Mouse (Mus musculus) embryonic facial prominence, embryonic 14.5 days (tissue): ENCODE measurements at regions not wholly inside any gene's neighbourhood (a gene's known extent, or its start where the extent isn't known, plus 50 kb on each side); places are given as distances from the start of the nearest gene placed in this dataset.
A peak's percentile ranks its signal among the peaks of the same experiment; 100 is the strongest.

Source experiments
- ATAC-seq: fragments of 200-750 bp; cut with Nextera tagmentation; 2 replicates; pipeline ENCODE4 v1.8.0; 2017; ENCODE audit warnings: low read depth, moderate number of reproducible peaks, moderate TSS enrichment
- DNase-seq: peaks from one replicate; pipeline ENCODE4 v3.0.0-alpha.2; 2015; ENCODE audit warnings: low spot score
- H3K27ac ChIP-seq: fragments of 300-500 bp; sonication (generic); replicated peaks from 2 replicates; pipeline ENCODE4 v1.5.1; 2014; ENCODE audit warnings: low read depth, mild to moderate bottlenecking, low read length, moderate library complexity
- H3K27me3 ChIP-seq: fragments of 300-500 bp; sonication (generic); replicated peaks from 2 replicates; pipeline ENCODE4 v1.6.1; 2014; ENCODE audit warnings: low read length; ENCODE audit not compliant: control insufficient read depth, insufficient read depth
- H3K36me3 ChIP-seq: fragments of 300-500 bp; sonication (generic); 2 replicates; pipeline ENCODE4 v1.6.1; 2014; ENCODE audit warnings: low read length, mixed read lengths; ENCODE audit not compliant: control insufficient read depth, insufficient read depth
- H3K4me1 ChIP-seq: fragments of 300-500 bp; sonication (generic); 2 replicates; pipeline ENCODE4 v1.6.1; 2014; ENCODE audit warnings: antibody characterized with exemption, low read length; ENCODE audit not compliant: control insufficient read depth, insufficient read depth
- H3K4me2 ChIP-seq: fragments of 300-500 bp; sonication (generic); 2 replicates; pipeline ENCODE4 v1.6.1; 2014; ENCODE audit warnings: low read depth, mild to moderate bottlenecking, low read length, moderate library complexity, mixed read lengths
- H3K4me3 ChIP-seq: fragments of 300-500 bp; sonication (generic); 2 replicates; pipeline ENCODE4 v1.5.1; 2014; ENCODE audit warnings: low read depth, mild to moderate bottlenecking, low read length
- H3K9ac ChIP-seq: fragments of 300-500 bp; sonication (generic); 2 replicates; pipeline ENCODE4 v1.6.1; 2014; ENCODE audit warnings: low read depth, mild to moderate bottlenecking, low read length, moderate library complexity, mixed read lengths
- H3K9me3 ChIP-seq: fragments of 300-500 bp; sonication (generic); 2 replicates; pipeline ENCODE4 v1.6.1; 2016; ENCODE audit warnings: low read length; ENCODE audit not compliant: control insufficient read depth
- WGBS: fragments of 180-500 bp; shearing (Covaris S2); extraction: QIAGEN DNeasy Blood & Tissue Kit; methylation state at CpG from one replicate; pipeline ENCODE4 v1.1.7; 2014; 5-methylcytosine and 5-hydroxymethylcytosine counted together

- H3K4me1 ChIP-seq = peaks cover 16% of the 10 kb centered on the region
- no peaks in the 10 kb centered on the region for H3K27me3 ChIP-seq
- 0 out of 2 replicates have a peak overlapping the region, but pooled peaks have one; percentile 16 for H3K4me2 ChIP-seq
- peak overlapping the region; percentile 64 for H3K27ac ChIP-seq
- ATAC-seq = peak; percentile 90
- no peak overlapping the region for H3K9ac ChIP-seq
- H3K9me3 ChIP-seq = no peaks in the 10 kb centered on the region
- no peak overlapping the region for H3K4me3 ChIP-seq
- peak; percentile 88 for DNase-seq
- 22% methylated on average over 16 of the region's 16 CpGs for WGBS
- H3K36me3 ChIP-seq = no peaks in the 10 kb centered on the region
These were observed 71.6 kb downstream of the Syf2 start for GRCm38 (mm10) chr4:135002091-135002925.

- Histone ChIP-seq H3K27ac (no peak overlapping the region), H3K9ac (no peak overlapping the region), H3K36me3 (no peaks in the 10 kb centered on the region), H3K4me2 (no peak overlapping the region), H3K9me3 (no peaks in the 10 kb centered on the region), H3K27me3 (no peaks in the 10 kb centered on the region), H3K4me1 (0 out of 2 replicates have a peak, but pooled peaks cover 9% of the 10 kb centered on the region), H3K4me3 (no peak overlapping the region)
- no peak for ATAC-seq
- no peak for DNase-seq
- whole genome bisulfite sequencing = 82% methylated on average over 6 of the region's 6 CpGs
These were observed 80.7 kb downstream of the Syf2 start for GRCm38 (mm10) chr4:135011365-135011764.

GRCm38 (mm10) chr4:135012945-135013344 is 82.2 kb downstream of the Syf2 start:
- Histone ChIP-seq H3K27me3 (no peaks in the 10 kb centered on the region; the same call in 1 of the 2 replicates), H3K4me1 (0 out of 2 replicates have a peak, but pooled peaks cover 9% of the 10 kb centered on the region), H3K36me3 (no peaks in the 10 kb centered on the region), H3K9ac (no peak overlapping the region), H3K4me3 (no peak overlapping the region), H3K4me2 (no peak overlapping the region), H3K27ac (no peak overlapping the region), H3K9me3 (no peaks in the 10 kb centered on the region)
- ATAC-seq (peak; percentile 53), DNase-seq (peak; percentile 69)
- 45% methylated on average over 4 of the region's 4 CpGs for WGBS

- no peak overlapping the region for H3K4me2 ChIP-seq
- no peak overlapping the region for H3K9ac ChIP-seq
- no peak overlapping the region for H3K4me3 ChIP-seq
- ATAC-seq = no peak
- H3K27ac ChIP-seq = no peak overlapping the region
- WGBS = 59% methylated on average over 2 of the region's 2 CpGs
- no peaks in the 10 kb centered on the region for H3K36me3 ChIP-seq
- no peaks in the 10 kb centered on the region; the same call in 1 of the 2 replicates for H3K27me3 ChIP-seq
- DNase-seq = no peak
- H3K4me1 ChIP-seq = 0 out of 2 replicates have a peak, but pooled peaks cover 3% of the 10 kb centered on the region
- H3K9me3 ChIP-seq = no peaks in the 10 kb centered on the region
These were observed 83.2 kb downstream of the Syf2 start for GRCm38 (mm10) chr4:135013932-135014331.

- WGBS = 20% methylated on average over 8 of the region's 8 CpGs
These were observed 87.3 kb downstream of the Syf2 start for GRCm38 (mm10) chr4:135018018-135018417.

GRCm38 (mm10) chr4:135019120-135019519 is 88.4 kb downstream of the Syf2 start:
- Histone ChIP-seq H3K27me3 (no peaks in the 10 kb centered on the region; the same call in 1 of the 2 replicates), H3K4me3 (no peak overlapping the region), H3K9ac (no peak overlapping the region), H3K36me3 (no peaks in the 10 kb centered on the region), H3K27ac (no peak overlapping the region), H3K9me3 (no peaks in the 10 kb centered on the region), H3K4me2 (no peak overlapping the region), H3K4me1 (no peaks in the 10 kb centered on the region)
- ATAC-seq (no peak), DNase-seq (no peak)
- 56% methylated on average over 2 of the region's 2 CpGs for WGBS

More at GRCm38 (mm10) chr4:135018018-135018417, 87.3 kb downstream of the Syf2 start:
- H3K4me3 ChIP-seq = no peak overlapping the region
- no peaks in the 10 kb centered on the region for H3K4me1 ChIP-seq
- no peaks in the 10 kb centered on the region; the same call in 1 of the 2 replicates for H3K27me3 ChIP-seq
- H3K9me3 ChIP-seq = no peaks in the 10 kb centered on the region
- no peak overlapping the region for H3K9ac ChIP-seq
- no peaks in the 10 kb centered on the region for H3K36me3 ChIP-seq
- H3K4me2 ChIP-seq = no peak overlapping the region
- ATAC-seq = no peak
- DNase-seq = no peak
- H3K27ac ChIP-seq = no peak overlapping the region

GRCm38 (mm10) chr4:135020262-135020991 is 89.7 kb downstream of the Syf2 start:
- 68% methylated on average over 8 of the region's 8 CpGs for WGBS
- Histone ChIP-seq H3K4me1 (no peaks in the 10 kb centered on the region), H3K4me3 (no peak overlapping the region), H3K27ac (no peak overlapping the region), H3K9ac (no peak overlapping the region), H3K4me2 (no peak overlapping the region), H3K36me3 (no peaks in the 10 kb centered on the region), H3K9me3 (no peaks in the 10 kb centered on the region), H3K27me3 (no peaks in the 10 kb centered on the region; the same call in 1 of the 2 replicates)
- DNase-seq (no peak), ATAC-seq (no peak)

GRCm38 (mm10) chr4:135023200-135023599 is 92.5 kb downstream of the Syf2 start:
- DNase-seq (no peak), ATAC-seq (no peak)
- H3K36me3 ChIP-seq = no peaks in the 10 kb centered on the region
- H3K27me3 ChIP-seq = no peaks in the 10 kb centered on the region
- H3K4me3 ChIP-seq = no peak overlapping the region
- peaks cover 9% of the 10 kb centered on the region; the same call in 1 of the 2 replicates for H3K4me1 ChIP-seq
- no peaks in the 10 kb centered on the region for H3K9me3 ChIP-seq
- no peak overlapping the region for H3K27ac ChIP-seq
- WGBS = 97% methylated on average over 5 of the region's 5 CpGs
- H3K4me2 ChIP-seq = no peak overlapping the region
- H3K9ac ChIP-seq = no peak overlapping the region
